Mouse (Mus musculus): ENCODE data around the gene Egln2.
A peak's percentile ranks its signal among the peaks of the same experiment; 100 is the strongest.

Gene Egln2

GRCm38 (mm10) chr7:27166614-27167474, at the start of gene Egln2:
TSS of gene Egln2 (minus strand) at chr7:27166802.
- peak; percentile 91 to 96 for DNase-seq (ENCODE audit: low spot score in 2 of 2)

- DNase-seq (ENCODE audit: low spot score in 2 of 2), result no peak
Observed at GRCm38 (mm10) chr7:27212626-27213025, 46.0 kb upstream of the Egln2 start.

- no peak for DNase-seq (ENCODE audit: low spot score in 2 of 2)
Observed at GRCm38 (mm10) chr7:27203730-27204449, 37.3 kb upstream of the Egln2 start.

GRCm38 (mm10) chr7:27198779-27199178, 32.2 kb upstream of the Egln2 start:
- DNase-seq (ENCODE audit: low spot score in 2 of 2), result no peak

GRCm38 (mm10) chr7:27198355-27198754, 31.8 kb upstream of the Egln2 start:
- DNase-seq (ENCODE audit: low spot score in 2 of 2), result no peak

- no peak for DNase-seq (ENCODE audit: low spot score in 2 of 2)
Observed at GRCm38 (mm10) chr7:27197634-27198033, 31.0 kb upstream of the Egln2 start.

- no peak for DNase-seq (ENCODE audit: low spot score in 2 of 2)
Observed at GRCm38 (mm10) chr7:27197136-27197535, 30.5 kb upstream of the Egln2 start.

- peak; percentile 82 to 91 for DNase-seq (ENCODE audit: low spot score in 2 of 2)
Observed at GRCm38 (mm10) chr7:27195681-27196611, 29.3 kb upstream of the Egln2 start, which contains the start of the genes BC024978 and Snrpa. TSS of gene BC024978 (plus strand) at chr7:27195781. TSS of gene Snrpa (minus strand) at chr7:27196271.

- DNase-seq (ENCODE audit: low spot score in 2 of 2), result no peak
Observed at GRCm38 (mm10) chr7:27193731-27194130, 27.1 kb upstream of the Egln2 start.

- no peak for DNase-seq (ENCODE audit: low spot score in 2 of 2)
Observed at GRCm38 (mm10) chr7:27192434-27192833, 25.8 kb upstream of the Egln2 start.

GRCm38 (mm10) chr7:27189271-27189931, 22.8 kb upstream of the Egln2 start:
- no peak for DNase-seq (ENCODE audit: low spot score in 2 of 2)

GRCm38 (mm10) chr7:27185986-27186385, 19.4 kb upstream of the Egln2 start:
- no peak for DNase-seq (ENCODE audit: low spot score in 2 of 2)

- no peak for DNase-seq (ENCODE audit: low spot score in 2 of 2)
Observed at GRCm38 (mm10) chr7:27184964-27185363, 18.4 kb upstream of the Egln2 start.

- DNase-seq (ENCODE audit: low spot score in 2 of 2), result no peak
Observed at GRCm38 (mm10) chr7:27182498-27182897, 15.9 kb upstream of the Egln2 start.

GRCm38 (mm10) chr7:27180837-27181695, 14.5 kb upstream of the Egln2 start, which contains the start of the genes Gm21983 and Mia:
TSS of gene Gm21983 (minus strand) at chr7:27181086.
TSS of gene Mia (minus strand) at chr7:27181157.
- DNase-seq (ENCODE audit: low spot score in 2 of 2), result no peak

GRCm38 (mm10) chr7:27180036-27180435, 13.4 kb upstream of the Egln2 start:
- DNase-seq (ENCODE audit: low spot score in 2 of 2), result no peak

GRCm38 (mm10) chr7:27179217-27179918, 12.8 kb upstream of the Egln2 start:
- no peak for DNase-seq (ENCODE audit: low spot score in 2 of 2)

- DNase-seq (ENCODE audit: low spot score in 2 of 2), result peak; percentile 99
Observed at GRCm38 (mm10) chr7:27178324-27179216, 12.0 kb upstream of the Egln2 start, which contains the start of gene Rab4b. TSS of gene Rab4b (minus strand) at chr7:27178896.
